Mouse (Mus musculus): ENCODE results near the gene Fndc9.

The Fndc9 gene

DNA sequence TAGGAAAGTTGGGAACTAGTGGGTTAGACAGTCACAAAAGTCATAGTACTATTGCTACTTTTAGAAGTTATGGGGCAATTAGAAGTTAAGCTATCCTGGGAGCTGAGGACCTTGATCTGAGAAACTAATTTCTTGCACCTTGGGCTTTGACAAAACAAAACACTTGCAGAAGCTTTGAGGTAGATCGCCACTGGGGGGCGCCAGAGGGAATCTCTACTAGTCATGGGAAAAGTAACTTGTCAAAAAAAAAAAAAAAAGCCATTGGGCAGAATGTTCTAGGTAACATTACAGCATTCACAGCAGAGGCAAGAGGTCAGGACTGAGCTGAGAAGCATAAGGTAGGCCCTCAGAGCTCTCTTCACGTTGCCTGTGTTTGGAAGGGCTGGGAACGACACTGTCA, 1.6 kb downstream of the Fndc9 start:
- peak; percentile 81 to 86 for DNase-seq

GRCm38 (mm10) chr11:46241150-46241673, 5.9 kb downstream of the Fndc9 start:
- no peak for DNase-seq

DNA sequence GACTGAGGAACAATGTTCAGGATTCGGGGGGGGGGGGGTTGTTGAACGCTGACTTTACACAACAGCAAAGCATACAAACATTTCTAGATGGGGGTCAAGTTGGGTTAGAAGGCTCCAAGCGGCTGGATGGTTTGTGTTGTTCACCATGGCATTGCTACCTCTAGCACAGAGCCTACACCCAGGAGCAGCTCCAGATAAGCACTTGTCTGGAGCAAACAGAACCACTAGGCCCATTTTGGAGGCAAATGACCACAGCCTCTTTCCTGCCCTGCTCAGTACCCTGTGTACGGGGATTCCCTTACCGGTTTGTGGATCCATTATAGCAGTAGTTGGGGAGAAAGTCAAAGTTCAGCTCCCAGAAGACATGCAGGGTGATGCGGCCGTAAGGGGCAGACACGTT, 6.7 kb downstream of the Fndc9 start:
- DNase-seq: no peak

DNA sequence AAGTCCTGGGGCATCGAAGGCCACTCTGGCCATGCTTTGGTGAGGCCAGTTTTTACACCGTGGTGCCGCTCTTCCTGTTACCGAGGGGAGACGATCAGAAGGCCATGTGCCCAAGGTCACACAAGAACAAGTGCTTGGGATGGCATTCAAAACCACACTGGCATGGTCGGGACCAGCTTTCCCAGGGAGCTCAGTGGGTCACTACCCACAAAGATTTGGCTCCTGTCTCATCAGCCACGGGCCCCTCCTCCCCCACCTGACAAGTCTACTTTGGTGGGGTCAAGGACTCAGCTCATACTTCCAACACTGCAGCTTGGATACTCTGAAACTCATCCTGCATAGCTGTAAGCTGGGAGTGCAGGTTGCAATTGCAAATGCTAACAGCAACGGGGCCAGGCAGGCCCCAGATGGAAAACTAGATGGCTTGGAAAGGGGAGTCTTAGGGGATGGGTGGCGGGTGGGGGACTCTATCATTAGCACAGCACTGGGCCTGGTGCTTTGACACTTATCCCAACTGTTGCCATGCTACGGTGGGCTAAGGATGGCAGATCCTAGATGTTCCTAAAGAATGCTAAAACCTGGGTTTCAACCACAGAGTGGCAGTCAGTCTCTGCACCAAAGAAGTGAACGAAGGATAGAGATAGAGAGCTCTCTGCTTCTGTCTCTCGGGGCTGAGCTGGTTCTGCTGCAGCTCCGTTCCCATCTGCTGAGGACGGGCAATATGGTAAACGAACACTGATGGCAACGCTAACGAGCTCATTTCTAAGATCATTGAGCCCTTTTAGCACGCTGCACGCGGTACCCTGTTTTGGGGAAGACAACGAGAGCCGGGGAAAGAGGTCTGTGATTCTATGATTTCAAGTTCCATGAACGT, 9.6 kb downstream of the Fndc9 start:
- no peak for DNase-seq

- no peak for DNase-seq
These were observed 10.6 kb downstream of the Fndc9 start for GRCm38 (mm10) chr11:46245926-46246325.

DNA sequence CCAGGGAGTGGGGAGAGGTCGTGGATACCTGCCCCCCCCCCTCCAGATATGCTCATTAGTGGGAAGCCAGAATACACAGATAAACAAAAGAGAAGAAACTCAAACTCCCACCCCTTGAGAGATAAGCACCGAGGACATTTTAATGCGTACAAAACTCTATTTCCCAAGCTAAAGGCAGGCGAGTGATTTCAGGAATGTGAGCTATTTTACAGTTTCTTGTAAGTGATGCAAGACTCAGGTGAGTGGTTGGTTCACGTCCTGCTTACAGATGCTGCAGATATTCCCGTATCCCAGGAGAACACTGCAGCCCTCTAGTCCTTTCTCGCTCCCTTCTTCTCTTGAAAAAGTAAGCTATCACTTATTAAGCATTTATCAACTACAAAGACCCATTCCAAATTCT, 11.1 kb downstream of the Fndc9 start:
- DNase-seq: no peak

DNA sequence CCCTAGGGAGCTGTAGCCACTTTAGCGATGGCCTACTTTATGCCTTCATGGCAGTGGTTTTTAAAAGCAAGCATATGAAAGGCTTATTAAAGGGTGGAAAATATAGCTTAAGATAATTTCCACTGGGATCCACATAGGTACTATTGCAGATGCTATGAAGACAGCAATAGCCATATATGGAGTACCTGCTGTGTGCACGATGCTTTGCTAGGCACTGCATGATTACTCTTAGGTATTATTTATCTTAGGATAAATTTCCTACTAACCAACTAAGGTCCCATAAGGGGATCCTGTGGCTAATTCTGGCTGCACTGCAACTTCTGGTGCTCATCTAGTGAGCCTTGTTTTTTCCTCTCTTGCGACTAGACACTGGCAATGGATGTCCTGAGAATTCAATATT, 13.0 kb downstream of the Fndc9 start:
- DNase-seq: no peak

GRCm38 (mm10) chr11:46251994-46252393, 16.7 kb downstream of the Fndc9 start:
- peak; percentile 77 to 82 for DNase-seq

- no peak for DNase-seq
These were observed 20.0 kb downstream of the Fndc9 start for GRCm38 (mm10) chr11:46255291-46255690.

DNA sequence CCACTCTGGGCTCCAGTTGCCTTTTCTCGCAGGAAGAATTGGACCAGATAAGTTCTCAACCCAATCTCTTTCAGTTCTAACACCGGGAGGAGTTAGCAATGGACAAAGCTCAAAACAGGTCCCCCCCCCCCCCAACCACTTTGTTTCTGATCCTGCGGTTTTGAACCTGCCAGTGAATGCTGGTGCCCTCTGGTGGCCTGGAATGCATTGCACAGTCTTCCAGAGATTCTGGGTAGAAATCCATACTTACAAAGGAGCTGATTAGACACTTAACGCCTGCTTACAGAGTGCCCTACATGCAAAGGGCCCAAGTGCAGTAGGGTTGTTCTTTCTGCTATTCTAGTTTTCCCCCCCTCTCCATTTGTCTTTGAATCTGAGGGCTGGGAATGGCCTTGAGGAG, 22.9 kb downstream of the Fndc9 start:
- peak; percentile 44 to 46 for DNase-seq

DNA sequence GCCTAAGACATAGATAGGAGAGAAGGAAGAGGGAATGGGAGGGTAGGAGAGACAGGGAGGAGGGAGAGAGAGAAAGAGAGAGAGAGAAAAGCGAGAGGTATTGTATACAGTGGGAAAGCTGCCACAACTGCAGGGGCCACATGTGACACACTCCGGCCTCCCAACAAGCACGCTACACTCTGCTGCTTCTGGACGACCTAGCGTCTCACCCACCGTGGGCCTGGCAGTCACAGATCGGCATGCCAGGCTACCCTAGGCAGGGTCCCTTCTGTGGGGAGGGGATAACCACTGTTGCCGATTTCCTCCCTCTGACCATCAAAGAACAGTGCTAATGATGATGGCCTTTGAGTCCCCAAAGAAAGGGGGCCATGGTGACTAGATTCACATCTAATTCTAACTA, 23.4 kb downstream of the Fndc9 start:
- DNase-seq: no peak

DNA sequence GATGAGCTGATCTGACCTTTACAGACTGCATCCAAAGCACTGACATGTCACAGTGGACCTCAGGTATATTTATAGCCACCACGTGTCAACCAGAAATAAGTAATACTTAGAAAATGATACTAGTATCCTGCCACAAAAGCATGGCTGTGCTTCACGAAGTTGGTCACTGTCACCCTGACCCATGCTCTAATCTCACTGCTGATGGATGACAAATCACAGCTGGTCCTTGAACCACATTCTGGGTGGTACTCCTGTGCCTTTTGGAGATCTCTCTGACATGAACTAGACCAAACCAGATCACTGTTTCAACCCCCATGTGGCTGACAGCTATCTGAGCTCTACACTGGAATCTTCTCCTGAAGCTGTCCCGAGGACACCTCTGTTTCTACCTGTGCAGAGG, 27.5 kb downstream of the Fndc9 start:
- no peak for DNase-seq

GRCm38 (mm10) chr11:46263291-46263690, 28.0 kb downstream of the Fndc9 start:
- DNase-seq: no peak

DNA sequence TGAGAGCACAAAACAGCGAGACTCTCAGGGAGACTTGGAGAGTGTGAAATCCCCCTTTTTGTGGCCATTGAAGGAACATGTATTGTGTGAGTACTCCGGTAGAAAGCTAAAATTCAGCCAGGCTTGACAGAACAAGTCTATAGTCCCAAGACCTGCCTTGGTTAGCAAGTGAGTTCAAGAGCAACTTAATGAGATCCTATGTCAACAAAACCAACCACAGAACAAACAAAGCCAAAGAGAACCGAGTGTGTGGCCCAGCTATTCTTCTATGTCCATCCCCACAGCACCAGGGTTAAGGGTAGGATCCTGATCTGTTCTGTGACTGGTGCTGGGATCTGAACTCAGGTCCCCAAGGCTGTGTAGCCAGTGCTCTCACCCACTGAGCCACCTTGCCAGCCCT, 29.3 kb downstream of the Fndc9 start:
- no peak for DNase-seq

DNA sequence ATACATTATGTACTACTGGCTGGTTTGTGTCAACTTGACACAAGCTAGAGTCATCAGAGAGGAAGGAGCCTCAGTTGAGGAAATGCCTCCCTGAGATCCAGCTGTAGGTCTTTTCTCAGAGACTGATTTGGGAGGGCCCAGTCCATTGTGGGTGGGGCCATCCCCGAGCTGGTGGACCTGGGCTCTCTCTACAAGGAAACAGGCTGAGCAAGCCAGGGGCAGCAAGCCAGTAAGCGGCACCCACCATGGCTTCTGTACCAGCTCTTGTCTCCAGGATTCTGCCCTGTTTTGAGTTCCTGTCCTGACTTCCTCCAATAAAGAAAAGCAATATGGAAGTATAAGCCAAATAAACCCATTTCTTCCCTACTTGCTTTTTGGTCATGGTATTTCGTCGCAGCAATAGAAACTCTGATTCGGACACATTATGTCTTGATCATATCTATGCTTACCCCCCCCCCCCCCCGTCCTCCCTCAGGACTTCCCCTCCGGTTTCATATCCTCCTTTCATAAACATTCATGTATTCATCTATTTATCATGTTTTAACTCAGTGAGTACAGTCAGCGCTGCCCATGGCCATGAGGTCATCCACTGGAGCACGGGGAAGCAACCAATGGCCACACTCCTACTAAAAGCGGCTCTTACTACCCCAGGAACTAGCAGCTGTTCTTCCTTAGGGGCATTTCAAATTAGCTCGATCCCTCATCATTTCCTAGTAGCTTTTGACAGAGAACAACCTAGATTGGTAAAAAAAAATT, 29.9 kb downstream of the Fndc9 start:
- DNase-seq: no peak

DNA sequence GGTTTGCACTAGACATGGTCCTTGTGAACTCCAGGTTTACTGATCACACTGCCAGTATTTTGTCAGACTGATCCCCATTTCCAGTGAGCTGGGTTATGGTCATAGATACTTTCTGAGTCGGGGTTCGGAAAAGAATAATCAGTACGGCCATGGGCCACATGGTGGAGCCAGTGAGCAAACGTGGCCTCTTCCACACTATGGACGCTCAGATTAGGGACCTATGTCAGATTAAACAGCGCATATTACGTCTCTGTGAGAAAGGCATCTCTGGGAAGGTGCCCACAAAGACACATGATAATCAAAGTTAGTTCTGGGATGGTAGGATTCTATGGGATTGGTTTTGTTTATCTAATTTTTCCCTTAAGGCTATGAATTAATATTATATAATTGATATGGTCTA, 33.7 kb downstream of the Fndc9 start:
- DNase-seq: peak; percentile 79 to 84

DNA sequence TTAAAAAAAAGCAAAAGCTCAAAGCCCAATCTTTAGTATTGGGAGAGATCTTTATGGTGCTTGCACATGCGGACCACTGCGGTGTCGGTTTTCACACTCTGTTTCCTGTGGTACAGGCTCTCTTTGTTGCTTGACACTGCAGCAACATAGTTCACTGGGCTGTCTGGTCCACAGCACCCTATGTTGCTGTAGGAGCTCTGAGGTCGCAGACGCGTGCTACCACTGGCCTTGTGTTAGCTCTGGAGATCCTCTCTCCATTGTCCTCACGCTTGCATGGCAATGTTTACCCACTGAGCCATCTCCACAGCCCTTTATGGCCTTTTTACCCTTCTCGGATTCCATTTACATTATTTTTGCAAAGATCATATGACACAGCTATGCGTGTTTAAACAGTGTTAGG, 34.1 kb downstream of the Fndc9 start:
- DNase-seq: no peak

GRCm38 (mm10) chr11:46269893-46270292, 34.6 kb downstream of the Fndc9 start:
- no peak for DNase-seq

GRCm38 (mm10) chr11:46272058-46272681, 36.8 kb downstream of the Fndc9 start:
- no peak for DNase-seq

DNA sequence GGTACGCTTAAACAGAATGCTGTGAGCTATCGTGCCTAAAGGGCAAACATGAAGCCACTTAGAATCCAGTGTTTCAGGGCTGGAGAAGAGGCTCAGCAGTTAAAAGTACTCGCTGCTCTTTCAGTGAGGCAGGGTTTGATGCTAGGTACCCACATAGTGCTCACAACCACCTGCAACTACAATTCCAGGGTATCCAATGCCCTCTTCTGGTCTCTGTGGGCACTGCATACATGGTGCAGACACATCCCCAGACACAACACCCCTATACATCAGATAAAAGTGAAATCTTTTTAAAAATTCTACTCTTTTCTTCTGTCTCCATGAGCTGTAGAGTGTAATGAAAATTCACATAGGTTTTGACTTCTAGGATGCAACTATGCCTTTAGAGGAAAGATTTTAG, 38.6 kb downstream of the Fndc9 start:
- no peak for DNase-seq

DNA sequence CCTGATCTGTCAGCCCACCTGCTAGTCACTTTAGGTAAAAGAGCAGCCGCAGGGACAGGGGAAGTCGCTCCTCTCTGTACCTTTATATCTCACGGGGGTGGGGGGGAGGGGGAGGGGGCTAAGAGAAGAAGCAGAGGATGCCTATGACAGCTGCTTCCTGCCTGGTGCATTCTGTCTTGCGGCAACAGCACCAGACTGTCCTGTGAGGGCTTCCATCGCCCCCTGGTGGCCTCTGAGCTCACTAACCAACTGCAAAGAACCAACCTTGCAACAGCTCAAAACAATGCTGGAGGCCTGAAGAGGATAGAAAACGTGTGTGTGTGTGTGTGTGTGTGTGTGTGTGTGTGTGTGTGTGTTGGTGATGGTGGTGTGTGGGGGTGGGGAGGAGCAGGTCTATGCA, 40.0 kb downstream of the Fndc9 start:
- DNase-seq: peak; percentile 87 to 89

GRCm38 (mm10) chr11:46276168-46276567, 40.8 kb downstream of the Fndc9 start:
- DNase-seq: no peak

DNA sequence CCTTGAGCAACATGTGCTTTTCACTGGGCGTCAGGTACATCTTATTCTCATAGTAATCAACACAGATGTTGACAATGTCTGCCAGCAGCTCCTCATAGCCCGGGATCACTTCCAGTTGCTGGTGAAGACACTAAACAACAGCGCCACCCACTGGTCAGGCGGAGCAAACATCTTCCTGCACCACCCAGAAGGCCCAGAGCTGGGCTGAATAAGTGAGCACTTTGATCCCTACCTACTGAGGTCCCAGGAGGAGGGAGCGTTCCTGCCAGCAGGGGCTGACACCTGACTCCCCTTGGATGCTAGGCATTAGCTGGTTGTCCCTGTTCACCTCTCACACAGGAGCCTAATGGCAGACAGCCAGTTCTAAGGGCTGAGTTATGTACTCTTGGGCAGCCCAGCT, 41.4 kb downstream of the Fndc9 start:
- DNase-seq: peak; percentile 48 to 69

DNA sequence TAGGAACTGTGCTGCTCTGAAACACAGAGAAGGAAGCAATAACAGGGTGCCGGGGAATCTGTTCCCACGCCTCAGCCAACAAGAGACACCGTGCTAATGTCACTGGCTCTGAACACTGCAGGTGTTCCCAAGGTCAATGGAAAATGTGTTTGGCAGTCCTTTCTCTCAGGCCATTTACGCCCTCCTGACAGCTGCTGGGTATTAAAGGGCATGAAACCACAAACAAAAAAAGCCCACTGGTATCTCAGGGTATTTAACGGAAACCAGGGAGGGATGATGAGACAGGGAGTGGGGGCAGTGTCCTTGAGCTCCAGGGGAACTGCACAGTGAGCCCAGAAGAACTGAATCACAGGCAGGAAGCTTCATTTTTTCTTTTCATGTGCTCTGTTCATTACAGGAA, 42.8 kb downstream of the Fndc9 start:
- no peak for DNase-seq

Data from cerebellum, postnatal 10 days (tissue).